Mouse (Mus musculus) monocyte, adult 2 months (primary cell): ENCODE results near the gene Rbfox2.

ENCODE experiments used
- DNase-seq, 2 experiments: peaks; one replicate each; pipeline ENCODE4 v3.0.0; 2022; ENCODE audit warnings: low spot score in 2 of 2, low read depth in 1 of 2

The Rbfox2 gene

DNA sequence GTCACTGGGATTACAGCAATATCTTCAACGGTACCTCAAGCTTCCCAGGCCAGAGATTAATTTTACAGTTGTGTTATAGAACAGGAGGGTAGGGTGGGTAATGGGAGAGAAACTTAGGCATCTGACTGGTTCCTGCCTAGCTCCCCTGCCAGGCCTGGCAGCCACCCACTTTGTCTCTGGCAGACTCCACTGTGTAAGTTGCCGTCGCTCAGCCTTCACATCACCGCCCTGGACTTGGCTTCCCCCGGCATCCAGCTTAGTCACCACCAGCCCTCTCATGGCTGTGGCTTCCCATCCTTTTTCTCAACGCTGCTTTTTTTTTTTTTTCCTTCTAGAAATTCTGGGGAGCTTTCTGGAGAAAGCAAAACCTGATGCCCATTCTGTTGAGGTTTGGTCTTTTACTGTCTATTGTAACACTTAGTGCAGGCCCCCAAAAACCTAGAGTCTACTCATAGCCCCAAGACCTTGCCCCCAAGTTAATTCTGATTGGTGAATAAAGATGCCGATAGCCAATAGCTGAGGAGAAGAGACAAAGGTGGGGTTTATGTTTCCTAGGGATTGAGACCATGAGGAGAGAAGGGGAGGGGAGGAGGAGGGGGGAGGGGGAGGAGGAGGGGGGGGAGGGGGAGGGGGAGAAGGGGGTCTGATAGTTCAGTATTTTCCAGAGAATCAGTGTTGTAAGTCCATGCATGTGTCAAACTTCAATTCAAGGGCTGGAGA is 25.6 kb upstream of the Rbfox2 start:
- DNase-seq, result no peak

DNA sequence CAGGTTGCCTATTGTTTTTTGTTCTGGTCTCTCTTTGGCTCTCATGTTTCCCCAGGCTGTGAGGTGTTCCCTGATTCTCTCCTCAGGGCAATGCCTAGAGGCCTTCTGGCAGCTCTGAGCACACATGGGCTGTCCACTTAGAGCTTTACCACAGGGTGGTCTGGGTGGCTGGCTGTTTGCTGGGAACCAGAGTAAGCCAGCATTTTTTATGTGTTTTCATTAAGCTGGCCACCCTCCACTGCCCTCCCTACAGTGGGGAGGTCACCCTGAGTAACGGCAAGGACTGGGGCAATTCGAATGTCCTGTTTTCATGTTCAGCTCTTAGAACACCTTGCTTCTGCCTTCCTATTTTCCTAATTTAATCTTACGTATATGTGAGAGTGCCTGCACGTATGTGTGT is 24.6 kb upstream of the Rbfox2 start:
- no peak for DNase-seq

DNA sequence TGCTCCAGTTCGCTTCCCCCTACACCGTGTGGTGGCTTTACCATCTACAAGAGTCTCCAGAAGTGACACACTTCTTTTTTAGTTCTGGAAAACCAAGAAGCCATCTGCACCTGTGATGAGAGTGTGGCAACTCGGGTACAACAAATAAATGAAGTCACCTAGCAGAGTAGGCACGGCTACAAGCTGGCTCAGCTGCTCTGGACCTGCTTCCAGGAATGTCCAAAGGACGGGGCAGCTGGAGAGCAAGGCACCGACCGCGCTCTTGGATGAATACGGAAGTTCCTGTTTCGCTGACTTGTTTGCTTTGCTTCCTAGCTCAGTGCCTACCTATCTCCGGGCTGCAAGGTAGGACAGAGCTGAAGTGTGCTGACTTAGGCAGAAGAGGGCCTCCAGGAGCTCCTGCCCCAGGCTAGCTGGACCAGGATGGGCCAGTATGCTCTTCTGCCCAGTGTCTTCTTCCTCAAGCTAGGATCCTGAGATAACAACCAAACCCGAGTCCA is 22.9 kb upstream of the Rbfox2 start:
- DNase-seq, result no peak

DNA sequence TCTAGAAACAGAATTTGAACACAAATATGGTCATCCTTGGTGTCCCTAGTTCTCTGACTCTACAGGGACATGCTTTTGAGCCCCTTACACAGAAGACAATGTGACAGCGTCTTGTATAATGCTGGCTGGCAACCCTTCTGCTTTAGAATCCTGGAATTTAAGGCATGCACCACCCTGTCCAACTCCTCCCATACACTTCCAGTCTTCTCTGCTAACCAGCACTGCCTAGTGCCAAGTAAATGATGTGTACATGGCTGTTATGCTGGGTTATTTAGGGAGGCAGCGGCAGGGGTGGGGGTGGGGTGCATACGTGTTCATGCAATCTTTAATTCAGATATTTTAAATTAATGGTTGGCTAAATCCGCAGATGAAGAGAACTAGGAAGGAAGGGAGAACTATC is 19.6 kb upstream of the Rbfox2 start:
- DNase-seq, result no peak

DNA sequence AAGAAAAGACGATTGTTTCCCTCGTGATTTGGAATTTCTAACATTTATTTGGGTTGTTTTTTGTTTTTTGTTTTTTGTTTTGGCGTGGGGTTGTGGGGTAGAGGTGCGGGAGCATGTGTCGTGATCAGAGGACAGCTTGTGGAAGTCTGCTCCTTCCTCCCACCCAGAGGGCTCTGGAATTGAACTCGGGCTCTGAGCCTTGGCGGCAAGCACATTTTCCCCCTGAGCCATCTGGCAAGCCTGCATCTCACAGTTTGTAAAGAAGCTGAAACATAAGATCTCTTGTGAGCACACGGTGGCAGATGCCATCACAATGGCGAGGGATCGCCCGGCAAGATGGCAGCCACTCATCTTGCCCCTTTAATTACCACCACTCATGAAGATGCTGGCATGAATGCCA is 17.6 kb upstream of the Rbfox2 start:
- DNase-seq, result no peak

DNA sequence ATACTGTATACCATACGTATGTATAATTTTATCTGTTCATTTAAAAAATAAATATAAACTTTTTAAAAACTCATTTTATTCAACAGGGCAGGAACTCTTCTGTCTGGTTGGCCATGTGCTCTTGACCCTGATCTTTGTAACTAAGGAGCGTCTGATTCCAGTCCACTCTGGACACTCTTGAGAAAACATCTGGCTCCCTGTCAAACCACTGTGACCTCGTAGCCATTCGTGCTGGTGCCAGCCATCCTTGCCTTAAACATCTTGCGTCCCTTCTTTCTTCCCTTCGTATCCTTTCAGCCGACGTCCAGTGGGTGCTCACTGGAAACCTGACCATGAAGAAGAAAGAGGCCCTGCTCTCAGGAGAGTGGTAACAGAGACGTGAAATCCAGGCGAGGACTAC is 16.4 kb upstream of the Rbfox2 start:
- DNase-seq, result no peak

DNA sequence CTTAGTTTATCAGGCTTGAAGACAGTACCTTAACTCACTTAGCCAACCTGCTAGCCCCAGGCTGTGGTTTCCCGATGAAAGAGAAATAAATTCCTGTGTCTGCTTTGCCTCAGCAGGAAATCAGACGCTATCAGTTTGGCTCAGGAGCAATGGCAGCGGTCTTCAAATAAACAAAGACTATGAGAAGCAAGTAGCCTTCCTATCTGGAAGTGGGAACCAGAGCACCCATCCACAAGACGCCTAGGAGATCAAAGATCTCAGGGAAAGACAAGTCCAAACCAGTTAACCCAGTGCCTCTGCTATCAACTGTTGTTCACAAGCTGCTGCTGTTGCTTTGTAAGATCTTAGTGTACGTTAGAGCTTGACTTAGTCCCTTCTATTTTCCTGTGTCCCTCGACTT is 6.9 kb upstream of the Rbfox2 start:
- DNase-seq, result no peak

DNA sequence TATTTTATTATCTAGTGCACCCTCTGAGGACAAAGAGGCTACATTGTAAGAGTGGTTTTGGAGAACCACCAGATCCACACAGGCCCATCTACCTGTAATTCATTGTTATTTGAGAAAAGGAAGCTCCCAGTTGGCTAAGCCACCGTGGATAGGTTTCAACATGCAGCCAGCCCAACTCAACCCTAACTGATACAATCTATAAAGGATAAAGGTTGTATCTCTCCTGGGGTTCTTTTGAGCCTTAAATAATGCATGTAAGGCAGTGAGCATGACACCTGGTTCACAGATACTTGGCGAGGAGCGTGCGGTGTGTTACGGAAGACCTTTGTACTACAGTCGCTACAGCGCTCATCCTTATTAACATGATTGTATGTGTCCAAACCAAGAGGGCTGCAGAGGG is 6.0 kb upstream of the Rbfox2 start:
- DNase-seq, result no peak

DNA sequence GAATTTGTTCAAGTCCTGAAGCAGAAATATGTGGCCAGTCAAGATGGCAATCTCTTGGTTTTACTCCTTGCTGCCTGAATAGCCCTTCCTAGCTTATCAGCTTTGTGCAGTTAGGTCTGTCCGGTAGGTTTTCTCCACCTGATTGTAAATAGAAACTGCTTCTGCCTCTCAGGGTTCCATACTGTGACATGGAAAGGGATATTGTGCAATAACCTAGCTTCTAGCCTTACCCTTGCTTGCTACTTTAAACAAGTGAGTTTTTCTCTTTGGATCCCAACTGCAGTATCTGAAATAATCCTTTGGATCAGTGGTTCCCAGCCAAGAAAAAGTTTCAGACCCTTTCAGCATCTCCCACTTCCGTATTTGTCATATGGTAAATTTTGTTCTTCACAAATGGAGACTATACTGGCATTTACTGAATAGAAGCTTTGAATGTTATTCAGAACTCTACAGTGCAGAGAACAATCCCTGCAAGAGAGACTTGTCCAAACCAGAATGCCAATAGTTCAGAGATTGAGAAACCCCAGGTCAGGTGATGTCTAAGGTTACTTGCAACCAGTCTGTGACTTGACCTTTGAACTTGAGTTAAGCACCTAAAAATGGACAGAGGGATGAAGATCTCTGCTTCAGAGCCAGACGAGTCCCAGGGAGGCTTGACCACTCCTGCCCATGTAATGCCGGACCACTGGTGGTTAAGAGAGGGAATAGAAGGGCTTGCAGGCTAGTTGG is 1.1 kb upstream of the Rbfox2 start:
- DNase-seq, result no peak

DNA sequence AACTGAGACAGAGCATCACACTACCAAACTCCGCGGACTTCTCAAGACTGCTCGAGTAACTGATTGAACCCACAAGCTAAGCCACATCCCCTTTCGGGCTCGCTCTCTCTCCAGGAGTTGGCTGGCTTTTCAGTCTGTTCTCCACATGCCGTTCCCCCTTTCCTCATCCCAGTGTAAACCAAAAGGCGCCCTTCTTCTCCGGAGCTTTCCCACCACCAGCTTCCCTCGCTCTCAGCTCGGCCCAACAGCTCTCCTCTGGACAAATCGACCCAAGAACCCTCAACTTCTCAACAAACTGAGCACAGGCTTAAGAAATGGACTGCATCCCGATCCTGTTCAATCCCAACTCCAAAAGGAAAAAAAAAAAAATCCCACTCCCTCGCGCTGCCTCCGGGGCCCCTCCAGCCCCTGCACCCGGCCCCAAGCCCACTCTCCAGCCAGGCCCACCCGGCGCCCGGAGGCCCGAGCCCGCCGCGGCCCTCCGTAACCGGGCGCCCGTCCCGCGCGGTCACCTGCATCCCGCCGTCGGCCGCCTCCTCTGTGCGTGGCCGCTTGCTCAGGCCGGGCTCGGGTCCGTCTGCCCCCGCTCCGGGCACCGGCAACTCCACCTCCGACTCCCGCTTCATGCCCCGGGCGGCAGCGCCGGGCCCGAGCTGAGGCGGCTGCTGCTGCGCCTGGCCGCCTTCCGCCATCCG is 805 bp downstream of the Rbfox2 start:
- DNase-seq, result no peak

DNA sequence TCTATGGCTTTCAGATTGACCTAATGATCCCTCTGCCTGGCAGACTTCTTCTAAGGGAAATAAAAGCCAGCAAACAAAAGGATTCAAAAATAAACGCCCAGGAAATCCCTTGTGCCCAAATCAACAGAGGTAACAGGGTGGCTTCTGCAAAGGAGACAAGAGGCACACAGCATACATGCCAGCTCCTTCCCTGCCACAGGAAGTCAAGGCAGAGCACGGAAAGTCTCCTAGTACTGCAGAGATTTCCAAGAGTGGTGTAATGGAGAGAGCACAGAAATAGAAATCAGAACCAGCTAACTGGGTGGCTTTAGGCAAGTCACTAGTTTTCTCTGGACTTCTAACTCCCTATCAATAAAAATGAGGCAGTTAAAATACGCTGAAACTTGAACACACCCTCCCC is 1.8 kb downstream of the Rbfox2 start:
- no peak for DNase-seq

DNA sequence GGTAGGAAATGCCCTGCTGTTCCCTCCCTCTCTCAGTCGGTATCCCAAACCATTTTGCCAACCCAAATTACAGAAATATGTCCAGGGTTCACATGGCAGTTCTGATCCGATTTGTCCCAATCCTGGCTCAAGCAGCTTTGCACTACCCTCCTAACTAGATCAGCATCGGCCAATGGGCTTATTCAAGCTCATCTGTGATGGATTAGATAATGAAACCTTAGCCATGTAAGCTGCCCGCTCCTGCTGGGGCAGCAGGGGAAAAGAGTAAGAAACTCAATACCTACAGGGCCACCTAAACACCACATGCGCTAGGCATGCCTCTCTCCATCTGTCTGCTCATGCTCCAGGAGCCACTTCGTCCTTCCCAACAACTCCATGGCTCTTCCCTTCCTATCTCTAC is 5.7 kb downstream of the Rbfox2 start:
- no peak for DNase-seq

DNA sequence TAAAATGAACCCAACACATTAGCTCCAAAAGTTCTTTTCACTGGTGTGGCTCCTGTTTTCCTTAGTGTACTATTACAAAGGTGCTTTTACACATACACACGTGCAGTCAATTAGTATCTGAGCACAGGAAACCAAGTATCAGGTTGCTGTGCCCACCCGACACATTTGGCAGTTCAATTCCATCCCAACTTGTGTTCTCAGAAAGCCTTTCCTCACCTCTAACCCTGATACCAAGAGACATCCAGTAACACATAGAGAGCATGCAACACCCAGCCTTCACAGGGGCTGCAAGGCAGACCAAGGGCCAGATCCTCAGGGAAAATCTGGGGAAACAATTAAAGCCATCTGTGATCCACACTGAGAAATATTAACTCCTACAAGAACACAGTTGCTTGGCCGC is 8.2 kb downstream of the Rbfox2 start:
- no peak for DNase-seq

DNA sequence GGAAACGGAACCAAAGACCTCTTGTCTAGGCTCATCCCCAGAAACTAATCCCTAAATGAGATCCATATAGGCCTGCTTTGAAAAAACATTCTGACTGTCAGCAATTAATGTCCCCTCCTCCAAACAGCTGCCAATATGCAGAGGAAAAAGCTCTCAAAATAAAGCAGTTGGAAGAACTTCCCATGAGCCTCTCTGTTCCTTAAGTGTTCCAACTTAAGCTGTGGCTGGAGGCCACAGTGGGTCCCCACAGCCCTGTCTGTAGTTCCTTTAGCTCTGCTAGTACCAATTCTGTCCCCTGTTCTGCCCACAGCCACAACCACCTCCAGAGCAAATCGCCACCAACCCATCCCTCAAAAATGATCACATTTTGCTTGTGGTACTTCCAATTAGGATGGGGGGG is 10.2 kb downstream of the Rbfox2 start:
- no peak for DNase-seq

DNA sequence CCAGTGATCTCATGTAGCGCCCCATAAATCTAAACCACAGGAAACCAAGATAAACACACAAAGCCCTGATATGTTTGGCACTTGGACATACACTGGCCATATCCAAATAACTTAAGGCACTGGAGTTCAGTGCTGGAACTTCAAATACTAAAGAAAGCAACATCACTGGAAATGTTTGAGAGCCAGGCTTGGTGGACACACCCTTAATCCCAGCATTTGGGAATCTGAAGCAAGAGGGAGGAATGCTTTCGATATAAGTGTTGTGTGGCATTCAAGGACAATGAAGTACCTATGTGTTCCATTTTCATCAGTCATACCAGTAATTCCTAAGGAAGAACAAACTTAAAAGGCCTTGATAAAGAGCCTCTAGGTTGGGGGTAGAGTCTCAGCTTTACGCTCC is 13.3 kb downstream of the Rbfox2 start:
- no peak for DNase-seq

DNA sequence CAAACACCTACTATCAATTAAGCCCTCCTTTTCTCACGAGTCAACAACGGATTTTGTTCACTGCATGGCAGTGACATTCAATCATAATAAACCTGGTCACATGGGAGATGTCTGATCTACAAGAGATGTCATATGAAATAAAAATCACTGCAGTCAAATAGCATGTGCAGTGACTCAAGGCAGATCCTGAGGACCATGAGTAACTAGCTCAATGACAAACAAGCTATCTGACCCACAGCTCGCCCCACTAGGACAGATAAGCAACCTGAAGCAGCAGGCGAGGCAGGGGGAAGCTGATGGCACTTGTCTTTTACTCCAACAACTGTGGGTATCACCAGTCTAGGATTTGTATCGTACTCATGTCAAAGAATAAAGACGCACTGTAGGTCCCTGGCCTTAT is 14.4 kb downstream of the Rbfox2 start:
- no peak for DNase-seq

DNA sequence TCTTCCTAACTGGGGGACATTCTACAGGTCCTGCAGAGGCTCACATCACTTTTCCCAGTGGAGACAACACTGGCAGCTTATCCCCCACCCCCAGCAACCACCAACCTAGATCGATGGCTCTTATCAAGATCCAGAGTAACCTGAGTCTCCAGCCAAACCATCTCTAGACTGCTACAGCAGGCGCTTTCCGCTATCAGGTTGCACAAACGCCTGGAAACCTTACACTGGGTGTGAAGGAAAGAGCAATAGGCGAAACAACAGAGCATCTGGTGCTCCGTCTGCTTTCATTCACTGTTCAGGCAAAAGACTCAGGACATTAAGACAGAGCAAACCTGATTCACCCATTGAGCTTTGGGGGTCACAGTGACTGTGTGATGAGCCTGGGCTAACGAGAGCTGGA is 15.3 kb downstream of the Rbfox2 start:
- DNase-seq, result no peak

DNA sequence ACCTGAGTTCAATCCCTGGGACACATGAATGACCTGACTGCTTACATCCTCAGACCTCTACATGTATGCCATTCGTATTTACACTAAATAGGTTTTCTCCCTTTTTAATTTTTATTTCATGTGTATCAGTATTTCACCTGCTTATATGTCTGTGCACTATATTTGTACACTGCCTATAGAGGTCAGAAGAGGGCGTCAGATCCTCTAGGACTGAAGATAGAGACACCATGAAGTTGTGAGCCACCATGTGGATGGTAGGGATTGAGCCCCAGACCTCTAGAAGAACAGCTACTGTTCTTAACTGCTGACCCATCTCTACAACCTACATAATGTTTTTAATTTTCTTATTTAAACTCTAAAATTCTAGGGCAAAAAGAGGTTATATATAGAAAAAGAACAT is 16.5 kb downstream of the Rbfox2 start:
- no peak for DNase-seq

DNA sequence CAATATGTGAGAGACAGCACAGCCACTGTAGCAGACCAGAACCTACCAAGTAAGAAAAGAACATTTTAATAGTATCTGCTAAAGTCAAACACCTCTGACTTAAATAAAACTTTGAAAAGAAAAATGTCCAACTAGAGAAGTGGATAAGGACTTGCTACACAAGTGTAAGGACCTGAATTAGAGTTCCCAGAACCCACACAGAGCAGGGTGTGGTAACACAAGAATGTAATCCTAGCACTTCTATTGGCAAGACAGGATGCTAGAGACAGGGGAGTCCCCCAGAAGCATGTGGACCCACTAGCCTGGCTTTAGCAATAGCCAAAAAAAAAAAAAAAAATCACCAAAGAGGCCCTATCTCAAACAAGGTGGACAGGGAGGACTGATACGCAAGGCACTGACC is 26.7 kb downstream of the Rbfox2 start:
- DNase-seq, result no peak

DNA sequence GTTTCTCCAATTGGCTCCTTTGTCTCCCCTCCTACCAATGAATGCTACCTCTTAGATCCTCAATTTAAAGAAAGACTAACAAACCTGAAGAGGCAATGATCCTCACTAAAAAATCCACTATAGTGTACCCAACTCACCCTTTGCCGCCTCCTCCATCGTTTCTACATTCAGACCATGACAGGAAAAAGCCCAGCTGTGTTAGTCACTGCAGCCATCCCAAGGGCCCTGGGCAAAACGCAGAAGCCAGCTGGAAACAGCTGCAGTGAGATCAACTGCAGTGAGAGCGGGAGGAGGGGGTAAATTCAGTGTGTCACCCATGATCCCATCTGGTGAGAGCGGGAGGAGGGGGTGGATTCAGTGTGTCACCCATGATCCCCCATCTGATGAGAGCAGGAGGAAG is 28.0 kb downstream of the Rbfox2 start:
- no peak for DNase-seq

DNA sequence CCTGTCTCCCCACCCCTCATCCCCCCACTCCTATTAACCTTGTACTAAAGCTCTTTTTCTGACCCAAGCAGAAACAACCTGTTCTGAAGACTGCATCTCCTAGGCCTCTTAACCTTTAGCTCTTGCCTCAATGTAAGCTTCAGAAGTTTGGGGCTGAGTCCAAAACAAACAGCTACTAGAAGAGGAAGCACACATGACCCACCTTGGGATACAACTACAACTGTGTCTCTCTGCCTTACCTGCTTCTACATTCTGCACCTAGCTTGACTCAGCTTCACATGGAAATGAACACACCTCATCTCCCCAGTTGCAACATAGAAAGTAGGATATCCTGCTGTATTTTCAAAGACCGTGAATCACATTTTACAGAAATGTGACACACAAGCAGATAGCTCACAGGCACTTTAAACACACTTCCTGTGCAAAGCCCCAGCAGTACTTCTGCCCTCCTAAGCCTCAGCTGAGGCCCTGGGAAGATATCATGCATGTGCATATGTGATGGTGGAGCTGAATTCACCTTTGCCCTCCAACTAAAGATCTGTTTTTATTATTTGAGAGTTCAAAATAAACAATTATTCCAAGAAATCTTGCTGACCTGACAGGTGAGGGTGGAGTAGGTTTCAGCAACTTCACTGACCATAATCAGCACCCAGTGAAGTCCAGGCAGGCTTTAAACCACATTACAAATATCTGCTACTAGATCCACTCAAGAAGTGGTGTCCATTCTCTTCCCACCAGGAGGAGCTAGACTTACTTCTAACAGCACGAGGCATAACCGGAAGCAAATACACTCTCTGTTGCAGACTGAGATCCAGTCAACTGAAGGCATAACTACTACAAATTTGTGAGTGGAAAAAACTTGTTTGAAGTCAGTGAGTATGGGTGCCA is 29.7 kb downstream of the Rbfox2 start:
- no peak for DNase-seq
